Mouse (Mus musculus) bone marrow, adult 2 months (tissue): ENCODE results near the gene Sh3glb2.

ENCODE experiments used
- CTCF ChIP-seq: fragments of 200-500 bp; IDR thresholded peaks from 2 replicates; pipeline ENCODE4 v1.5.1; 2011; ENCODE audit warnings: low read length, control low read depth; ENCODE audit not compliant: control insufficient read depth, insufficient read depth
- POLR2A ChIP-seq: fragments of 200-500 bp; IDR thresholded peaks from 2 replicates; pipeline ENCODE4 v1.6.1; 2011; ENCODE audit warnings: low read depth, mild to moderate bottlenecking, control low read depth, low read length, borderline replicate concordance; ENCODE audit not compliant: control insufficient read depth

DNA sequence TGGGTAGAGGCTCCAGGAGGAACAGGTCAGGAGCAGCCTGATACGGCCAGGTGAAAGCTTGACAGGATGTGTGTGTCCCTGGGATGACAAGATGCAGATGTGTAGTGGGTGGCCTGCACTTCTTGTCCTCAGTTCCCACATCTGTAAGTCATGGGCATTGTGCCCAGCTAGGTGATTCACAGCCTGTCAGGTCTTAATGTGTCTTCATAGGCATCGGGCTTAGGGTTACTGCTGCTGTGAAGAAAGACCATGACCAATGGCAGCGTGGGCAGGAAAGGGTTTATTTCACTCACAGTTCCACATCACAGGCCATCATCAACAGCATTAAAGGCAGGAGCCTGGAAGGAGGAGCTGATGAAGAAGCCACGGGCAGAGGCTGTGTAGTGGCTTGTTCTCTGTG lies 26.5 kb upstream of the Sh3glb2 start:
- TF ChIP-seq POLR2A (no peak), CTCF (no peak)
